Mouse (Mus musculus) spleen, postnatal 4 days (tissue): ENCODE measurements around the gene Coa7.

Experiments
- DNase-seq, 2 experiments: peaks; one replicate each; pipeline ENCODE4 v3.0.0; 2022; ENCODE audit warnings: low spot score in 2 of 2

Coa7 gene

DNA sequence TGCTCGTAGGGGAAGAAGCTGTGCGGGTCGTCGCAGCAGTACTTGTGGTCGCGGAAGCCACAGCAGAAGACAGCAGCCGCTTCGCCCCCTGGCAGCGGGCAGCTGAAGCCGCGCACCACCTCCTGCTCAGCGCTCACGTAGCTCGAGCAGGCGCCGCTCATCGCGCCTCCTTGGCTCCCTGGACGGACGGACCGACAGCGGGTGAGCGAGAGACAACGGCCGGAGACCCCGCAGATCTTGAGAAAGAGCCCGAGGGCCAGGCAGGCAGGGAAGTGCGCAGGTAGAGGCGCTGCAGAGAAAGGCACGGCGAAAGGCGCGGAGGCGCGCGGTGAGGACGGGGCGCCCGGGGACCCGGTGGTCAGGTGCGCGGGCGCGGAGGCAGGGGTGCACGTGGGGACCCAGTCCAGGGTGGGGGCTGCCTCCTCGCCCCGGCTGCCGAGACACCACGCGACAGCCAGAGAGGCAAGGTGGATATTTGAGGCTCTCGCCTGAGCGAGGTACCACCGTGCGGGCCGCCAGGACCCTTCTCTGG is 55.3 kb downstream of the Coa7 start, which contains the start of gene Shisal2a:
Shisal2a (minus strand) TSS at position 167 of the 532 bp plus-strand sequence.
- DNase-seq: peak in 1 of 2 experiments; percentile 65

DNA sequence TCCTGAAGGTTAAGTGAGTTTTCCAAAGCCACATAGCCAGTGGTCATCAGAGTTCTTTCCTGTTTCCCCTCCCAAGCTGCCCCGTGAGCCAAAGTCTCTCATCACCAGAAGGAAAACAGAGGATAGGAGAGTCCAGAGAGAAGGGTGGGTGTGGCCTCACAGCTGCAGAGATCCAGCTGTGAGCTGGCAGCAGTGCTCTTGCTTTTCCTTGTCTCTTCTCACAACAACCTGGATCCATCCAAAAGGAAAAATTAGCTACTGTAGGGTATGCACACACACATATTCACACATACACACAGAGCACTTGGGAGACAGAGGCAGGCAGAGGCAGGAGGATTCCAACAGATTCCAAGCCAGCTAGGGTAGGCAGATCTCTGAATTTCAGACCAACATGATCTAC is 58.1 kb downstream of the Coa7 start:
- no peak for DNase-seq

DNA sequence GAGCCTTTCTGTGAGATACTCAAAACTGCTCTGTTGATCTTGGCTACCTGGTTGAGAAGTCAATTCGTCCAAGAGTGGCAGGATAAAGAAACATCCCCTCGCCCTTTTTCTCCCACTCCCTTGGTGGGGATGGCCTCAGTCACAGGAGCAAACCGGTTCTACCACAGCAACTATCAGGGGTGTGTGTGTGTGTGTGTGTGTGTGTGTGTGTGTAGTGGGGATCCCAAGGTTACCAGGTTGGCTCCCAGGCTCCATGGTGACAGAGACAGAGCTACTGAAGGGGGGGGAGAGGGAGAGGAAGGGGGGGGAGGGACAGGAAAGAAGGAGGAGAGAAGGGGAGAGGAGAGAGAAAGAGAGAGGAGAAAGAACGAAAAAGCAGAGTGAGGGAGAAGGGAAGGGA is 59.2 kb downstream of the Coa7 start:
- no peak for DNase-seq

DNA sequence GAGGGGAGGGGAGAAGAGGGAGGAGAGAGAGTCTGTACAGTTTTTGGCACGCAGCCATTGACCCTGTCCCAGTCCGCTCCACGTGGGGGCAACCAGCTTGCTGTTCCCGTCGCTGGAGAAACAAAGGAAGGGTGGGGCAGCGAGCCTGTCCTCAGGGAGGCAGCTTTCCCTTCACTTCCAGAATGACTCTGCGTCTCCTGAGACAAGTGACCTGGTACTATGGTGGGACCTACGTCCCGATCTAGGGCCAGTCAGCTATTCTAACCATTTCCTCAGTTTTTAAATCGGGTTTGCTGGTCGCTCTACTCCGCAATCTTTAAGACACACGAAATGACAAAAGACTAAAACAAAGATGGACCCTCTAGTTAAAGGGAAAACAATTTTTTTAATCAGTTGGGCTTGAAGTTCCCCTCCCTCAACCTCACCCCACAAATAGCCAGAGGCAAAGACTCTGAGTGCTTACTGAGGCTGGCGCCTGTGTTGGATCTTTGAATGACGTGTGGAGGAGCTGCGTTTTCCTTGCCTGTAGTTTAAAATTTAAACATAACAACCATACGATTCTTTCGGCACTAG is 59.8 kb downstream of the Coa7 start:
- DNase-seq: no peak

DNA sequence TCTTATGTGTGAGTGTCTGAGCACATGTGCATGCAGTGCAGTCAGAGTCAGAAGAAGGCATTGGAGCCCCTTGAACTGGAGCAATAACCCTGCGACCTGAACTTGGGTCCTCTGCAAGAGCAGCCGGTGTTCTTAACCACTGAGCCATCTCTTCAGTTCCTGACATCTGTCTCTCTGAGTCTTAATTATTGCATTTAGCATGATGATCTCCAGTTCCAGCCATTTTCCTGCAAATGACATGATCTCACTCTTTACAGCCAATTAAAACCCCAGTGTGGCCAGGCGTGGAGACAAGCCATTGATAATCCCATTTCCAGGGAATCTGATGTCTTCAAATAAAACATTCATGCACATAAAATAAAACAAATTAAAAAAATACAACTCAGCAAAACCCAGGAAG is 60.8 kb downstream of the Coa7 start:
- no peak for DNase-seq

DNA sequence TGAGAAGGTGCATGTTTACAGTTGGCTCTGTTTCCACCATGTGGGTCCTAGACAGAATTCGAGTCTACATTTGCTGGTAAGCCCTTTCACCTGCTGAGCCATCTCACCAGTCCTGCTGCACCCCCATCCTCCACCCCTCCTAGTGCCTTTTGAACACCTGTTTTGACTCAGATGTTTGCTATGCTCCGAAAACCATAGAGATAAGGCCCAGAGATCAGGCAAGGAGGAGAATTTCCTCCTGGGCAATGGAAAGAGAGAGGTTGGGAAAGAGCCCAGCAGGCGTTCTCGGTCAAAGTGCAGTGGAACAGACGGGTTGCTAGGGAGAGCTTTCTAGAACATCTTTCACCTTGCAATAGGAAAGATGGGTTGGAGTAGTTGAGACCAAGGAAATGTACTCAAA is 63.2 kb downstream of the Coa7 start:
- no peak for DNase-seq
